Mouse (Mus musculus): ENCODE measurements around the gene Med16. TPM values are rescaled to one million over a fixed set of nuclear protein-coding genes. Genes with fewer than 3 reads are reported as not detected.
A peak's percentile ranks its signal among the peaks of the same experiment; 100 is the strongest.

Med16 gene
- polyA plus RNA-seq, 1 experiment from 2014 or later: 66.5 TPM

GRCm38 (mm10) chr10:79852107-79852789 lies 56.5 kb downstream of the Med16 start:
- 57% methylated on average over 9 of the region's 9 CpGs for WGBS
- peak overlapping the region; percentile 91; the same call in 1 of the 2 replicates for H3K4me3 ChIP-seq
- H3K4me1 ChIP-seq: peaks cover 45% of the 10 kb centered on the region

DNA sequence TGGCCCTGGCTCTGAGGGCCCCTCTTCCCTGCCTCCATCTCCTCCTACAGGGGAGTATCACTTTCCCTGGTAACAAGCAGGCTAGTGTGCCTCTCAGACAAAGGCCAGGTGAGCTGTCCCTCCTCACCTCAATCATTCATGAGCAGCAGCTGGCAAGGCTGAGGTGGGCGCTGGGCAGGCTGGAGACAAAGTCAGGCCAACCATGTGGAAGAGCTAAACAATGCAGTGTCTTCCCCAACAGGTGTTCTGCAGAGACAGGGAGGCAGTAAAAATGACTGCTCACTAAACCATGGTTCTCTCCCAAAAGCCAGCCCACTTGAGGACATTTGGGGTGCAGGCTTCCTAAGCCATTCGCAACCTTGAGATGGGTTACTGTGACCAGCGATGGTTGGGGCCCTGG lies 57.1 kb downstream of the Med16 start:
- no peaks in the 10 kb centered on the region for H3K36me3 ChIP-seq (replicated peaks)
- 0 out of 2 replicates have a peak overlapping the region, but pooled peaks have one; percentile 4 for H3K9ac ChIP-seq

More at GRCm38 (mm10) chr10:79852107-79852789, 56.5 kb downstream of the Med16 start:
- H3K27me3 ChIP-seq (replicated peaks): no peaks in the 10 kb centered on the region
- no peak for ATAC-seq (replicated peaks)
- H3K9me3 ChIP-seq: no peaks in the 10 kb centered on the region
- H3K36me3 ChIP-seq (replicated peaks): no peaks in the 10 kb centered on the region
- peak overlapping the region; percentile 99 for H3K27ac ChIP-seq
- peak overlapping the region; percentile 76 for H3K4me2 ChIP-seq
- H3K9ac ChIP-seq: peak overlapping the region; percentile 66

GRCm38 (mm10) chr10:79849941-79850628 lies 58.6 kb downstream of the Med16 start:
- Histone ChIP-seq H3K9ac (no peak overlapping the region), H3K27ac (no peak overlapping the region), H3K4me2 (no peak overlapping the region), H3K36me3 (replicated peaks) (no peaks in the 10 kb centered on the region), H3K9me3 (no peaks in the 10 kb centered on the region), H3K4me1 (peaks cover 24% of the 10 kb centered on the region), H3K27me3 (replicated peaks) (no peaks in the 10 kb centered on the region), H3K4me3 (no peak overlapping the region)
- no peak for ATAC-seq (replicated peaks)
- WGBS: 86% methylated on average over 8 of the region's 8 CpGs

More for the DNA sequence above, 57.1 kb downstream of the Med16 start:
- Histone ChIP-seq H3K4me2 (no peak overlapping the region), H3K4me1 (peaks cover 39% of the 10 kb centered on the region), H3K4me3 (no peak overlapping the region), H3K27ac (peak overlapping the region; percentile 99), H3K9me3 (no peaks in the 10 kb centered on the region), H3K27me3 (replicated peaks) (no peaks in the 10 kb centered on the region)
- no peak for ATAC-seq (replicated peaks)
- 88% methylated on average over 3 of the region's 3 CpGs for WGBS

DNA sequence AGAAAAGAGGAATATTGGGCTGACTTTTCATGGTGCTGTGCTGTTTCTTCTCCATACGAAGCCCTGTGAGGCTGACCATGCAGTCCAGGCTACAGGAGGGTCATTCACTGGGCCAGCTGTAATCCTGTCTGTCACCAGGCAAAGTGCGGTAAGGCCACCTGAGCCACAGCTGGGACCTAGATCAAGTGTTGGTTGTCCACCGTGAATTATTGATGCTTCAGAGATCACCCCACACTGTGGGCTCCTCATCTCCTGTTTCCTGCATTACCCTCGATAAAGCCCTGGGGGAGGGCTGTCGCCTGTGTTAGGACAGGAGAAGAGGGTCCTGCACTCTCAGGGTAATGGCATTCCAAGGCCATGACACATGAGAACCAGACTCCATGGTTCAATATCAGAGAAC lies 62.2 kb downstream of the Med16 start:
- no peak overlapping the region for H3K4me2 ChIP-seq
- H3K27ac ChIP-seq: no peak overlapping the region
- H3K36me3 ChIP-seq (replicated peaks): no peaks in the 10 kb centered on the region
- no peaks in the 10 kb centered on the region for H3K9me3 ChIP-seq
- H3K4me3 ChIP-seq: no peak overlapping the region
- WGBS: 69% methylated on average over 5 of the region's 5 CpGs
- no peaks in the 10 kb centered on the region for H3K27me3 ChIP-seq (replicated peaks)
- no peak overlapping the region for H3K9ac ChIP-seq
- peaks cover 13% of the 10 kb centered on the region for H3K4me1 ChIP-seq
- ATAC-seq (replicated peaks): no peak

Small RNA genes lying within 50 kb of the gene (microRNA-seq; reads per million reads assigned to microRNA genes)
- not detected for gene Mir6910

Other genes starting within 250 kb of the Med16 start
- gene Madcam1, start 244.4 kb downstream of the Med16 start, polyA plus RNA-seq (2015; fragmentation: Nextera tagmentation; extraction: Ambion mirVana): 0.79 and 1.1 TPM in 2 replicates
- 99.8 and 105 TPM in 2 replicates for gene Tpgs1, start 239.6 kb downstream of the Med16 start, polyA plus RNA-seq (2015; fragmentation: Nextera tagmentation; extraction: Ambion mirVana)
- 88.8 and 91.6 TPM in 2 replicates for gene Cdc34, start 226.7 kb downstream of the Med16 start, polyA plus RNA-seq (2015; fragmentation: Nextera tagmentation; extraction: Ambion mirVana)
- gene Gzmm, start 219.9 kb downstream of the Med16 start, polyA plus RNA-seq (2015; fragmentation: Nextera tagmentation; extraction: Ambion mirVana): 1.7 and 2.2 TPM in 2 replicates
- gene Bsg, start 204.4 kb downstream of the Med16 start, polyA plus RNA-seq (2015; fragmentation: Nextera tagmentation; extraction: Ambion mirVana): 819 and 876 TPM in 2 replicates
- gene Hcn2, start 192.3 kb downstream of the Med16 start, polyA plus RNA-seq (2015; fragmentation: Nextera tagmentation; extraction: Ambion mirVana): 1.3 and 1.7 TPM in 2 replicates
- gene Polrmt, start 162.3 kb downstream of the Med16 start, polyA plus RNA-seq (2015; fragmentation: Nextera tagmentation; extraction: Ambion mirVana): 48.3 and 50.6 TPM in 2 replicates
- 1.4 and 1.6 TPM in 2 replicates for gene Fgf22, start 153.8 kb downstream of the Med16 start, polyA plus RNA-seq (2015; fragmentation: Nextera tagmentation; extraction: Ambion mirVana)
- gene Rnf126, start 142.0 kb downstream of the Med16 start, polyA plus RNA-seq (2015; fragmentation: Nextera tagmentation; extraction: Ambion mirVana): 109 and 117 TPM in 2 replicates
- 1.9 and 2.0 TPM in 2 replicates for gene Fstl3, start 131.7 kb downstream of the Med16 start, polyA plus RNA-seq (2015; fragmentation: Nextera tagmentation; extraction: Ambion mirVana)
- gene Prss57, start 118.0 kb downstream of the Med16 start, polyA plus RNA-seq (2015; fragmentation: Nextera tagmentation; extraction: Ambion mirVana): 0.17 TPM in 1 of 2 replicates, not detected in the other
- 337 and 348 TPM in 2 replicates for gene Palm, start 115.4 kb downstream of the Med16 start, polyA plus RNA-seq (2015; fragmentation: Nextera tagmentation; extraction: Ambion mirVana)
- gene Misp, start 87.9 kb downstream of the Med16 start, polyA plus RNA-seq (2015; fragmentation: Nextera tagmentation; extraction: Ambion mirVana): 0.23 and 0.85 TPM in 2 replicates
- gene Ptbp1, start 54.5 kb downstream of the Med16 start, polyA plus RNA-seq (2015; fragmentation: Nextera tagmentation; extraction: Ambion mirVana): 72.7 and 79.4 TPM in 2 replicates
- gene Prtn3, start 34.4 kb downstream of the Med16 start, polyA plus RNA-seq (2015; fragmentation: Nextera tagmentation; extraction: Ambion mirVana): 12.2 and 13.3 TPM in 2 replicates
- gene Plppr3, start 34.3 kb downstream of the Med16 start, polyA plus RNA-seq (2015; fragmentation: Nextera tagmentation; extraction: Ambion mirVana): 496 and 503 TPM in 2 replicates
- 1.2 TPM in 1 of 2 replicates, not detected in the other for gene Elane, start 22.7 kb downstream of the Med16 start, polyA plus RNA-seq (2015; fragmentation: Nextera tagmentation; extraction: Ambion mirVana)
- not detected in 2 replicates for gene Cfd, start 18.1 kb downstream of the Med16 start, polyA plus RNA-seq (2015; fragmentation: Nextera tagmentation; extraction: Ambion mirVana)
- gene Gm26602, start 1.9 kb upstream of the Med16 start, polyA plus RNA-seq (2015; fragmentation: Nextera tagmentation; extraction: Ambion mirVana): not detected in 2 replicates
- gene Kiss1r, start 8.0 kb upstream of the Med16 start, polyA plus RNA-seq (2015; fragmentation: Nextera tagmentation; extraction: Ambion mirVana): 3.1 and 3.3 TPM in 2 replicates
- gene R3hdm4, start 12.3 kb upstream of the Med16 start, polyA plus RNA-seq (2015; fragmentation: Nextera tagmentation; extraction: Ambion mirVana): 292 and 296 TPM in 2 replicates
- gene Arid3a, start 18.1 kb upstream of the Med16 start, polyA plus RNA-seq (2015; fragmentation: Nextera tagmentation; extraction: Ambion mirVana): 2.9 and 4.7 TPM in 2 replicates
- gene Wdr18, start 51.2 kb upstream of the Med16 start, polyA plus RNA-seq (2015; fragmentation: Nextera tagmentation; extraction: Ambion mirVana): 87.3 and 87.5 TPM in 2 replicates
- gene Grin3b, start 61.8 kb upstream of the Med16 start, polyA plus RNA-seq (2015; fragmentation: Nextera tagmentation; extraction: Ambion mirVana): 0.34 and 0.66 TPM in 2 replicates
- 24.3 and 28.3 TPM in 2 replicates for gene Tmem259, start 75.4 kb upstream of the Med16 start, polyA plus RNA-seq (2015; fragmentation: Nextera tagmentation; extraction: Ambion mirVana)
- 28.6 and 34.4 TPM in 2 replicates for gene Cnn2, start 79.7 kb upstream of the Med16 start, polyA plus RNA-seq (2015; fragmentation: Nextera tagmentation; extraction: Ambion mirVana)
- gene Abca7, start 87.6 kb upstream of the Med16 start, polyA plus RNA-seq (2015; fragmentation: Nextera tagmentation; extraction: Ambion mirVana): 4.4 and 4.8 TPM in 2 replicates
- gene Arhgap45, start 107.7 kb upstream of the Med16 start, polyA plus RNA-seq (2015; fragmentation: Nextera tagmentation; extraction: Ambion mirVana): 1.9 and 2.2 TPM in 2 replicates
- 132 and 148 TPM in 2 replicates for gene Polr2e, start 130.9 kb upstream of the Med16 start, polyA plus RNA-seq (2015; fragmentation: Nextera tagmentation; extraction: Ambion mirVana)
- 522 and 546 TPM in 2 replicates for gene Gpx4, start 138.2 kb upstream of the Med16 start, polyA plus RNA-seq (2015; fragmentation: Nextera tagmentation; extraction: Ambion mirVana)
- 13.8 and 16.8 TPM in 2 replicates for gene Sbno2, start 196.6 kb upstream of the Med16 start, polyA plus RNA-seq (2015; fragmentation: Nextera tagmentation; extraction: Ambion mirVana)
- 19.6 and 20.5 TPM in 2 replicates for gene Stk11, start 206.9 kb upstream of the Med16 start, polyA plus RNA-seq (2015; fragmentation: Nextera tagmentation; extraction: Ambion mirVana)
- gene Atp5d, start 229.7 kb upstream of the Med16 start, polyA plus RNA-seq (2015; fragmentation: Nextera tagmentation; extraction: Ambion mirVana): 444 and 468 TPM in 2 replicates
- 65.7 and 66.9 TPM in 2 replicates for gene Cbarp, start 231.9 kb upstream of the Med16 start, polyA plus RNA-seq (2015; fragmentation: Nextera tagmentation; extraction: Ambion mirVana)
- gene Midn, start 239.3 kb upstream of the Med16 start, polyA plus RNA-seq (2015; fragmentation: Nextera tagmentation; extraction: Ambion mirVana): 29.5 and 29.9 TPM in 2 replicates